Mouse (Mus musculus) ovary, postnatal 14 days (tissue): Measurements from ENCODE around the gene Ptprk.

Source experiments
- DNase-seq: peaks from one replicate; pipeline ENCODE4 v3.0.0; 2022; ENCODE audit warnings: low spot score

The Ptprk gene

GRCm38 (mm10) chr10:28112826-28113589, 38.4 kb downstream of the Ptprk start:
- no peak for DNase-seq

DNA sequence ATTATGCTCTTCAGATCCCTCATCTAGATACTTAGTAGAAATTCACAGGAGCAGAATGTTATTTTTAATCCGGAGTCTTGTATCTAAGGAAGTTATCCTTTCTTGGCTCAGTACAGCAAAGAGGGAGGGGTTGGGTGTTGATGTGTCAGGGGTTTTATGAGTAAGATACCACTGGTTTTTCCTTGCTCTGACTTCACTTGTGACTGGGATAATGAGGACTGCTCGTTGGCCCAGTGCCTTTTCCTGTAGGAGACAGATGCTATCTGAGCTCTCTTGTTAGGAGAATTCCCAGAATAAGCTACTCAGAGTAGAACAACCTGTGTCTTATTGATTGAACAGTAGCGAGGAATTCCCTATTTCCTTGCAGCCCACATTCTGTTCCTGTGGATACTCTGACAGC, 39.3 kb downstream of the Ptprk start:
- DNase-seq: no peak

DNA sequence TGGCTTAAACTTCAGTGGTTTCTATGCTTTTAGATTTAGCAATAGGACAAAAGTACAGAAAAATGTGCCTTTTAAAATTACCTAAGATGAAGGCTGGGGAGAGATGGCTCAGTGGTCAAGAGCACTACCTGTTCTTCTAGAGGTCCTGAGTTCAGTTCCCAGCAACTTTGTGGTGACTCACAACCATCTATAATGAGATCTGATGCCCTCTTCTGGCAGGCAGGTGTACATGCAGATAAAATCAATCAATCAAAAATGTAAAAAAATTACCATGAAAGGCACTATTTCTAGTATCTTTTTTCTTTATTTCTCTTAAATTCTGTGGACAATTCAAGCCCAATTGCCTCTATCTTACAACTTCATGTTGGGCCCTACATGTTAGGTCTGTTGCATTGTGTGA, 42.4 kb downstream of the Ptprk start:
- DNase-seq: no peak

GRCm38 (mm10) chr10:28118783-28119365, 44.3 kb downstream of the Ptprk start:
- DNase-seq: no peak

GRCm38 (mm10) chr10:28123881-28124280, 49.3 kb downstream of the Ptprk start:
- no peak for DNase-seq

GRCm38 (mm10) chr10:28128011-28128410, 53.4 kb downstream of the Ptprk start:
- no peak for DNase-seq

DNA sequence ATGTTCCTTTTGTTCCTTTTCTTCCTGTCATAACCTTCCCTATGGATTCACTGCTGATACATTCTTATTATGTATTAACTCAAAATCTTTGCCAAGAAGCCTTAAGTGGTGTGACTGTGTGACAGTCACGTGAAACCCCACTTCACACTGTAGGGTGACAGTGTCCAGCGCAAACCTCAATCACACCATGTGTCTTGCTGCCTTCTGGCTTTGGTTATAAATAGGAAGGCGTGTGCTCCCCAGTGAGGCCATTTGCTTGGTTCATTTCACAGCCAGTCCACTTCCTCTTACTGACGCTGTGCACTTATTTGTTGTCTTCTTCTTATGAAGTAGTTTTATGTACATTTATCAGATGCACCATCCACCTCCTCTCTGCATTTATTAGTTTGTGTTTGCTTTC, 53.8 kb downstream of the Ptprk start:
- DNase-seq: no peak

GRCm38 (mm10) chr10:28130422-28130821, 55.8 kb downstream of the Ptprk start:
- DNase-seq: no peak

- DNase-seq: no peak
Measured at GRCm38 (mm10) chr10:28133770-28134169, 59.1 kb downstream of the Ptprk start.

GRCm38 (mm10) chr10:28138399-28138798, 63.8 kb downstream of the Ptprk start:
- DNase-seq: no peak

DNA sequence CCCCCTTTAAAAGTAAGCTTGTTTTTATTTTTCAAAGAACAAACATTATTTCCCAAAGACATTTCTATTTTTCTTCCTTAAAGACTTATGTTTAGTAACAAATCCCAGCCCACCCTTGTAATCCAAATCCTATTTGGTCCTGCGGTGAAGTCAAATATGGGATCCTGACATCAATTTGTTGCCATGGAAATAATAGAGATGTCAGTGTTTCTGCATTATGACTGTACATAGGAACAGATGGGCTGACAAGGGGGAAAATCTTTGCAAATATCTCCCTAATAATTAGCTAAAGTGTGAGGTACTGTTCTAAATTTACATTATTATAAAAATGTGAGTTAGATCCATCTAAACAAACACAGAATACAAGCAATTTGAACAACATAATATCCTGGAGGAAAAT, 69.8 kb downstream of the Ptprk start:
- DNase-seq: no peak

DNA sequence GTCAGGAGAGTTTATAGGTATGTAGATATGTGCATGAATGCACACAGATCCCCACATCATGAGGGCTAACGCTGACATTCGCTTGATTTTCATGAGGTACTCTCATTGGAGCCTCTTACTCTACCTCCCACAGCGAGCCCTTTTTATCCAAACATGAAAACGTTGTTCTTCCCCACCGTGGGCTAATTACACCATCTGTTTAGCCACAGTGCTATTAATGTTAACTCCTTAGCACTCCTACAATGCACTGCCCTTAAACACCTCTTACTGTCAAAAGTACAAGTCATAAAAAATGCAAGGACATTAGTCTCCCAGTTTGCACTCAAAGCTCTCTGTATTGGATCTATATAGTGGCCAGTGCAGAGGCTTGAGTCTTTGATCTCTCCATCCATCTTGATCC, 70.7 kb downstream of the Ptprk start:
- no peak for DNase-seq

GRCm38 (mm10) chr10:28155688-28156685, 81.4 kb downstream of the Ptprk start:
- DNase-seq: no peak

DNA sequence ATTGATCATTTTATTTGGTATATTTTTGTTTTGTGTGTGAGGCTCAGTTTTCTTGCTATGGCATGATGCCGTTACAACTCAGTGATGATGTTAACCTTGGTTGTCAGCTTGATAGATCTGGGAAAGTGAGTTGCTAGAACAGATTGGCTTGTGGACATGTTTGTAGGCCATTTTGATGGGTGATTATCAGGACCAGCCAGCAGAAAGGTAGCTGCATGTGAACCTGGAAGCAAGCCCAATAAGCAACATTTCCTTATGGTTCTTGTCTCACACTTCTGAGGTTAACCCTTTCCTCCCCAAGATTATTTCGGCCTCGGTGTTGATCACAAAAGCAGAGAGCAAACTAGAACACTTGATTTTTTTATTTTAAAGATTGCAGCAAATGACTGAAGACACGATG, 85.1 kb downstream of the Ptprk start:
- DNase-seq: no peak

DNA sequence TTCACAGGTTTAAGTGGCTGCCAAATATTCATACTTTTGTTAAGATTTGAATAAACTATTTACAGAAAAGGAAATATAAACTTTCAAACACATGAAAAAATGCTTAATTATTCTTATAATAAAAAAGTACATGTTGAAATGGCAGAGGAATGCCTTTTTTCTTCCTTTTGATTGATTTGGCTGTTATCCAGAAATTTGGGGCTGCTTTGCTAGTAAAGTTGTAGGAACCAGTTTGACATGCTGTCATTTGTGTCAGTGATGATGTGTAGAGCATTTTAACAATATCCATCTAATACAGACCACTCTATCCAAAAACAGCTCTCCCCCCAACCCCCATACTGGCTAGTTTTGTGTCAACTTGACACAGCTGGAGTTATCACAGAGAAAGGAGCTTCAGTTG, 86.7 kb downstream of the Ptprk start:
- DNase-seq: no peak

GRCm38 (mm10) chr10:28164250-28164649, 89.6 kb downstream of the Ptprk start:
- DNase-seq: peak; percentile 16

DNA sequence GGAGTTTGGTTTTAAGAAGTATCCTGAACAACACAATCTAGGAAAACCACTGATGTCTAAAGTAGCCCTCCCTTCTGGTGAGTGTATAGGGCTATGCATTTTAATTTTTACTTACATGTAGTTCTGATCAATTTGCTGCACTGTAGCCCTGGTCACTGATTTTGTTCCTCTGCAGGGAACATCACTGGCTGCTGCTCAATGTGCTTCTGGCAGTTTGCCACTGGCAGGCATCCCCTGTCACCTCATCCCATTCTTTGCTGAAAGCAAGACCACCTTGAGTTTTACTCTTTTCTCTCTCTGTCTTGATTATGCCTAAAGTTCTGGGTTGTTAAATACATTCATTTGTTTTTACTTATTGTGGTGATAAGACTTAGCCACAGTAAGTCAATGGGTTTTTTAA, 90.1 kb downstream of the Ptprk start:
- no peak for DNase-seq

GRCm38 (mm10) chr10:28166610-28167009, 92.0 kb downstream of the Ptprk start:
- no peak for DNase-seq

GRCm38 (mm10) chr10:28167097-28167496, 92.5 kb downstream of the Ptprk start:
- no peak for DNase-seq

DNA sequence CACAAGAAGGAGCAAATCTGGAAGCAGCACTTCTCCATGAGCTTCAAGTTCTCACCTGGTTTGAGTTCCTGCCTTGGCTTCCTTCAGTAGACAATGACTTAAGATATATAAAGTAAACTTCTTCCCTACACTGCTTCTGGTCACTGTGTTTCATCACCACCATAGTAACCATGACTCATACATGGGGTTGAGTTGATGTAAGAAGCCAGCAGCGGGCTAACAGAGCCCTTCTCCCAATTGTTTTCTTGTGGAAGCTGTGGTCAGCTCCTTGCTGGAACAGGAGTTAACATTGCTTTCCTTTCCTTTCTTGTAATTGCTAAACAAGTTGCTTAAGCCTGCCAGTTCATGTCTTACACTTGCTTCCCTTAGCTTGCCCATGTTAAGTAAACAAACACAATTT, 96.6 kb downstream of the Ptprk start:
- DNase-seq: no peak

DNA sequence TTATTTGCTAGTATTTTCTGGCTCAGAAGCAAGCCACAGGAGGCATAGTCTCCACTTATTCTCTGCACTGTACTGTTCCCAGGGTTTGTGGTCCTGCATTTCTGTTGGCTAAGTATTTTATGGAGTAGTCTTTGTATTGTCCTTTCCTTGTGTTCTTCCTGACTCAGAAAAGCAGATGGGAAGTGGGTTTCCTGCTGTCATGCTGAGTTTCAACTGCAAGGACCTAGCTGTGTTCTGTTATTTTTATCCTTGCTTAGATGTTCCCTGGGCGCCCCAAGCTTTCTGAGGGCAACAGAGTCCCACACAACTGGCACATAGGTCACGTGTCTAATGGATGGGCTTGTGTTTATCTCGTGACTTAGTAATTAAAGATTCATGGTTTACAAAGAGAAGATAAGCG, 104.3 kb downstream of the Ptprk start:
- DNase-seq: no peak

DNA sequence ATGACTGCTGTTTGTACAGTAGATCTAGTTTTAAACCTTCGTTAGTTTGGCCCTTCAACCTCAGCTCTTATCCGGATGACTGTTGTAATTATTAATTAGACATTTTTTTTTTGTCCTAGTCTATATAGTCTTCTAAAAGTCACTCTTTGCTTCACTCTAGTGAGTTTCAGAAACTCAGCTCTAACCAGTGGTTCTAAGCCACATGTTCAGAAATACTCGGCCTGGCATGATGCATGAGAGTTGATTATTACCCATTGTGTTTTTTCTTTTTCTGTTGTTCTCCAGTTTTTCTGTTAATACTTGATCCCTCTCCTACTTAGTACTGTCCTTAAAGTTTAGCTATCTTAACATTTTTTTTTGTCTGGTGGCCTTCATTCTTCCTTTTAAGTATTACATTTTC, 107.5 kb downstream of the Ptprk start:
- DNase-seq: no peak

GRCm38 (mm10) chr10:28184675-28185074, 110.1 kb downstream of the Ptprk start:
- no peak for DNase-seq
